Mouse (Mus musculus): Measurements from ENCODE around the gene Mllt6. TPM values are rescaled to one million over a fixed set of nuclear protein-coding genes. Genes with fewer than 3 reads are reported as not detected.

Mllt6 gene
- total and polyA plus RNA-seq, 3 experiments = 24.3 to 55.6 (median 43.0) TPM

DNA sequence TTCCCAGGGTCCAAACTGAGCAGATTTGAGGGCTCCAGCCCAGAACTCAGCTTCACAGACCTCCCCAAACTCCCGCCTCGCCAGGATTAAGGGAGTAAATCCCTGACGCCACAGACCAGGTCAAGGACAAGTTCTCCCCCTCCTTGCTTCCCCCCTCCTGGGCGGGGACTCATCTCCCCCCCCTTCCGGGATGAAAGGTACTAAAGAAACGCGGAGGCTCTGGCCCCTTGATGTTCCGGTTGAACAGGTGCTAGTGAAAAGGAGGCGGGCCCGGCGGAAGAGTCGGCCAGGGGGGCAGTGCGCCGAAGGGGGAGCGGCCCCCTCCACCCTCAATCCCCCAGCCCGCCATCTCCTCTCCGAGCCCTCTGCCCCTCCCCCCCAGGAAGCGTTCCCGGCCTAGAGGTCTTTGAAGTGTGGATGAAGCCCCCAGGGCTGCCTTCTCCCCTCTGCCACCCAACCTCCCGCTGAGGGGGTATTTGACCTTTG lies 1.5 kb upstream of the Mllt6 start:
- Histone ChIP-seq H3K27me3 (replicated peaks) (no peaks in the 10 kb centered on the region), H3K4me1 (ENCODE audit: control insufficient read depth in 1 of 2, insufficient read depth in 2 of 2) (peaks cover 16 to 35% of the 10 kb centered on the region in 2 experiments), H3K79me2 (replicated peaks; ENCODE audit: control insufficient read depth, extremely low read depth, insufficient read depth, poor library complexity, severe bottlenecking) (peaks cover 46% of the 10 kb centered on the region), H3K9me3 (replicated peaks; ENCODE audit: low read length) (peaks cover 5% of the 10 kb centered on the region), H3K4me2 (ENCODE audit: insufficient read depth, low read depth, poor library complexity, severe bottlenecking) (peak overlapping the region; percentile 97), H3K4me3 (replicated peaks in 1 of 3; ENCODE audit: low read depth in 2 of 3, low read length in 2 of 3, poor library complexity in 1 of 3) (peak overlapping the region; percentile 82 to 92 (median 82)), H3K36me3 (replicated peaks in 1 of 2; ENCODE audit: control insufficient read depth in 1 of 2, insufficient read depth in 1 of 2, low read length in 1 of 2) (peaks cover 15 to 35% of the 10 kb centered on the region in 2 experiments), H3K27ac (ENCODE audit: insufficient read depth, low read depth) (peak overlapping the region; percentile 94), H3K9ac (ENCODE audit: insufficient read depth, low read depth) (peak overlapping the region; percentile 89)
- in situ Hi-C loops (cut with MboI; ENCODE audit: low pct_ligation_motif_present, low pct_unique_long_range_greater_than_20kb, low sequenced_read_pairs) = no loop called here
- TF ChIP-seq EP300 (IDR thresholded peaks at IDR 0.05; ENCODE audit: low read length) (0 out of 2 replicates have a peak, but pooled peaks have one; percentile 6), TBP (conservative IDR thresholded peaks at IDR 0.05; ENCODE audit: low read depth, low read length) (peak; percentile 68), TCF12 (IDR thresholded peaks at IDR 0.05; ENCODE audit: low read depth, low read length) (peak; percentile 62), MYC (IDR thresholded peaks at IDR 0.05; ENCODE audit: low read depth, low read length) (no peak), HCFC1 (IDR thresholded peaks at IDR 0.05; ENCODE audit: low read depth, low read length) (peak; percentile 42), MAZ (IDR thresholded peaks at IDR 0.05; ENCODE audit: low read depth, low read length) (peak; percentile 99), SMC3 (IDR thresholded peaks at IDR 0.05; ENCODE audit: low read depth, low read length) (no peak), SIN3A (IDR thresholded peaks at IDR 0.05; ENCODE audit: low read length) (no peak), CHD2 (IDR thresholded peaks at IDR 0.05; ENCODE audit: low read length) (peak; percentile 66; the same call in 1 of the 2 replicates), USF2 (conservative IDR thresholded peaks at IDR 0.05; ENCODE audit: low read depth, low read length) (no peak), ETS1 (conservative IDR thresholded peaks at IDR 0.05; ENCODE audit: low read depth, low read length) (peak; percentile 55), MEF2A (IDR thresholded peaks at IDR 0.05; ENCODE audit: borderline replicate concordance, low read depth, low read length) (peak; percentile 15; the same call in 1 of the 2 replicates), MAX (IDR thresholded peaks at IDR 0.05; ENCODE audit: low read length) (no peak), POLR2A (IDR thresholded peaks at IDR 0.05; ENCODE audit: low read depth, low read length) (peak; percentile 70; the same call in 1 of the 2 replicates), IRF4 (IDR thresholded peaks at IDR 0.05; ENCODE audit: low read depth, low read length) (no peak; the same call in none of the 2 replicates), MXI1 (IDR thresholded peaks at IDR 0.05; ENCODE audit: low read depth, low read length) (no peak), ELF1 (IDR thresholded peaks at IDR 0.05; ENCODE audit: low read depth, low read length) (peak; percentile 88), E2F4 (IDR thresholded peaks at IDR 0.05; ENCODE audit: insufficient replicate concordance, low read depth, low read length) (no peak)
- dilution Hi-C loops (cut with MboI; ENCODE audit: extremely low pct_ligation_motif_present, extremely low pct_unique_long_range_greater_than_20kb, low sequenced_read_pairs) = no loop called here
- DNase-seq (ENCODE audit: extremely low read depth) = peak; percentile 88

DNA sequence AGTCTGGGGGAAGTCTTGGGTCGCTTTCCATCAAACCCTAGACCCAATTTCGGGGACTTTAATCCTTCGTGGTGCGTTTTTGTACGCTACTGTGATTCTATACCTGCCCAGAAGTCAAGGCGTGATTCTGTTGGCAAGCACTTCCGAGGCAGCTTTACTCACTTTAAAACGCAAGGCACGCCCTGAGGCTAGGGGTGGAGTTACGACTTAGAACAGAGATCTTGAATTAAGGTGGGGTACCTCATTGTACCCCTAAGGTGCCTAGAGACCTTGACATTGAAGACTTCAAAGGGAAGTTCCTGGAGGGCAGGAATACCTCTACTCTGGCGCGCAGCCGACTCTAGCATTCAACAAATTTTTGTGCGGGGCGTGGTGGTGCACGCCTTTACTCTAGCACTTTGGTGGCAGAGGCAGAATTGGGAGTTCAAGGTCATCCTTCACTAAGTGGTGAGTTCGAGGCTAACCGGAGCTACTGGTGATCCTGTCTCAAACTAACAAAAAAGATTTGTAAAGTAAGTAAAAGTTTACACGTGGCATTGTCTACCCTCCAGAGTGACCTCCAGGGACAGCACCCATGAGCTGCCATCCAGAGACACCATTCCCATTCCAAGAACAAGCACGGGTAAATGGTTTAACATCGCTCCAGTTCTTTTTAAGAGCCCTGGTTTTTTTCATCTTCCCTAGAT lies 864 bp upstream of the Mllt6 start:
- Histone ChIP-seq H3K27me3 (replicated peaks) (no peaks in the 10 kb centered on the region), H3K4me1 (ENCODE audit: control insufficient read depth in 1 of 2, insufficient read depth in 2 of 2) (peaks cover 12 to 31% of the 10 kb centered on the region in 2 experiments), H3K4me2 (ENCODE audit: insufficient read depth, low read depth, poor library complexity, severe bottlenecking) (peak overlapping the region; percentile 97), H3K9ac (ENCODE audit: insufficient read depth, low read depth) (peak overlapping the region; percentile 89), H3K9me3 (replicated peaks; ENCODE audit: low read length) (peaks cover 5% of the 10 kb centered on the region), H3K36me3 (replicated peaks in 1 of 2; ENCODE audit: control insufficient read depth in 1 of 2, insufficient read depth in 1 of 2, low read length in 1 of 2) (peaks cover 22 to 36% of the 10 kb centered on the region in 2 experiments), H3K4me3 (replicated peaks in 1 of 3; ENCODE audit: low read depth in 2 of 3, low read length in 2 of 3, poor library complexity in 1 of 3) (peak overlapping the region; percentile 82 to 92 (median 82)), H3K27ac (ENCODE audit: insufficient read depth, low read depth) (peak overlapping the region; percentile 94), H3K79me2 (replicated peaks; ENCODE audit: control insufficient read depth, extremely low read depth, insufficient read depth, poor library complexity, severe bottlenecking) (peaks cover 49% of the 10 kb centered on the region)
- dilution Hi-C loops (cut with MboI; ENCODE audit: extremely low pct_ligation_motif_present, extremely low pct_unique_long_range_greater_than_20kb, low sequenced_read_pairs) = no loop called here
- peak; percentile 82 for DNase-seq (ENCODE audit: extremely low read depth)
- in situ Hi-C loops (cut with MboI; ENCODE audit: low pct_ligation_motif_present, low pct_unique_long_range_greater_than_20kb, low sequenced_read_pairs) = no loop called here
- peak; percentile 63; the same call in 1 of the 2 replicates for TF ChIP-seq MAX (IDR thresholded peaks at IDR 0.05; ENCODE audit: low read length)
- no peak; the same call in 1 of the 2 replicates for TF ChIP-seq USF2 (conservative IDR thresholded peaks at IDR 0.05; ENCODE audit: low read depth, low read length)
- TF ChIP-seq ZKSCAN1 (IDR thresholded peaks at IDR 0.05; ENCODE audit: borderline replicate concordance, low read depth, low read length) = no peak
- TF ChIP-seq EP300 (IDR thresholded peaks at IDR 0.05; ENCODE audit: low read length) = no peak
- TF ChIP-seq MAFK (IDR thresholded peaks at IDR 0.05; ENCODE audit: insufficient replicate concordance, low read length) = no peak
- no peak for TF ChIP-seq NRF1 (IDR thresholded peaks at IDR 0.05; ENCODE audit: low read depth, low read length)
- peak; percentile 30; the same call in 1 of the 2 replicates for TF ChIP-seq POLR2AphosphoS2 (IDR thresholded peaks at IDR 0.05; ENCODE audit: low read depth, low read length)
- TF ChIP-seq USF1 (IDR thresholded peaks at IDR 0.05; ENCODE audit: low read depth, low read length) = no peak
- 0 out of 2 replicates have a peak, but pooled peaks have one; percentile 43 for TF ChIP-seq MEF2A (IDR thresholded peaks at IDR 0.05; ENCODE audit: borderline replicate concordance, low read depth, low read length)
- peak; percentile 64 for TF ChIP-seq MYC (IDR thresholded peaks at IDR 0.05; ENCODE audit: low read depth, low read length)
- peak; percentile 6 for TF ChIP-seq NELFE (IDR thresholded peaks at IDR 0.05; ENCODE audit: low read depth, low read length)
- peak; percentile 90 for TF ChIP-seq RCOR1 (conservative IDR thresholded peaks at IDR 0.05; ENCODE audit: low read depth, low read length)
- TF ChIP-seq TBP (conservative IDR thresholded peaks at IDR 0.05; ENCODE audit: low read depth, low read length) = no peak
- no peak; the same call in 1 of the 2 replicates for TF ChIP-seq POLR2A (IDR thresholded peaks at IDR 0.05; ENCODE audit: low read depth, low read length)
- TF ChIP-seq CHD2 (IDR thresholded peaks at IDR 0.05; ENCODE audit: low read length) = no peak
- no peak for TF ChIP-seq GABPA (IDR thresholded peaks at IDR 0.05; ENCODE audit: insufficient replicate concordance, low read depth, low read length)
- TF ChIP-seq UBTF (IDR thresholded peaks at IDR 0.05; ENCODE audit: low read depth, low read length) = no peak
- no peak for TF ChIP-seq E2F4 (IDR thresholded peaks at IDR 0.05; ENCODE audit: insufficient replicate concordance, low read depth, low read length)
- no peak for TF ChIP-seq JUND (conservative IDR thresholded peaks at IDR 0.05; ENCODE audit: low read depth, low read length)
